Mouse (Mus musculus) liver, embryonic 14.5 days (tissue): ENCODE measurements at regions not wholly inside any gene's neighbourhood (a gene's known extent, or its start where the extent isn't known, plus 50 kb on each side); places are given as distances from the start of the nearest gene placed in this dataset.

Experiments used
- CTCF ChIP-seq: IDR thresholded peaks from 2 replicates; pipeline ENCODE4 v1.5.1; 2016; ENCODE audit warnings: antibody characterized with exemption, low read depth, control low read depth
- EP300 ChIP-seq: IDR thresholded peaks from 2 replicates; pipeline ENCODE4 v1.6.1; 2016; ENCODE audit warnings: antibody characterized with exemption, low read depth

DNA sequence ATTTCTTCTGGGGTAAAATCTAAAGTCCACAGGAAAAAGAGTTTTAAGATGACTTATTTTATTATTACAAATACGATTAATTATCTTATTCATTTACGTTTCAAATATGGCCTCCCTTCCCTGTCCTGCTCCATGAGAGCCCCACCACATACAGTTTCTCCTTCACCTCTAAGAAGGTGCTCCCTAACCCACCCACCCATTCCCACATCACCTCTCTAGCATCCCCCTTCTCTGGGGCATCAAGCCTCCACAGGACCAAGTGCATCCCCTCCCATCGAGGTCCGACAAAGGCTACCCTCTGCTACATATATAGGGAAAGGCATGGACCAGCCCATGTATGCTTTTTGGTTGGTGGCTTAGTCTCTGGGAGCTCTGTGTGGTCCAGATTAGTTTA is 300.2 kb upstream of the Gpc5 start:
- TF ChIP-seq CTCF (no peak), EP300 (no peak)
